Mouse (Mus musculus) brain, adult 2 months (tissue): ENCODE measurements around the gene Lgr6.
A peak's percentile ranks its signal among the peaks of the same experiment; 100 is the strongest.

Experiments used
- DNase-seq: peaks from one replicate; pipeline ENCODE4 v3.0.0; 2011; ENCODE audit warnings: low read depth, low spot score

Lgr6 gene

GRCm38 (mm10) chr1:135016907-135017655 is 88.0 kb downstream of the Lgr6 start:
- DNase-seq, result no peak

GRCm38 (mm10) chr1:135014921-135015445 is 90.1 kb downstream of the Lgr6 start:
- DNase-seq, result no peak

- no peak for DNase-seq
Observed at GRCm38 (mm10) chr1:135012472-135012871, 92.6 kb downstream of the Lgr6 start.

- peak; percentile 82 for DNase-seq
Observed at GRCm38 (mm10) chr1:135011912-135012311, 93.2 kb downstream of the Lgr6 start.

- DNase-seq, result no peak
Observed at GRCm38 (mm10) chr1:135009833-135010232, 95.2 kb downstream of the Lgr6 start.

GRCm38 (mm10) chr1:135005696-135006095 is 99.4 kb downstream of the Lgr6 start:
- DNase-seq, result peak; percentile 52

- peak; percentile 31 for DNase-seq
Observed at GRCm38 (mm10) chr1:135003346-135003745, 101.7 kb downstream of the Lgr6 start.

- no peak for DNase-seq
Observed at GRCm38 (mm10) chr1:135000527-135000926, 104.5 kb downstream of the Lgr6 start.

GRCm38 (mm10) chr1:134998231-134998630 is 106.8 kb downstream of the Lgr6 start:
- no peak for DNase-seq

GRCm38 (mm10) chr1:134997568-134997967 is 107.5 kb downstream of the Lgr6 start:
- no peak for DNase-seq

- no peak for DNase-seq
Observed at GRCm38 (mm10) chr1:134996471-134996870, 108.6 kb downstream of the Lgr6 start.

GRCm38 (mm10) chr1:134995954-134996353 is 109.1 kb downstream of the Lgr6 start:
- DNase-seq, result no peak

- DNase-seq, result no peak
Observed at GRCm38 (mm10) chr1:134995437-134995836, 109.6 kb downstream of the Lgr6 start.

- no peak for DNase-seq
Observed at GRCm38 (mm10) chr1:134994739-134995138, 110.3 kb downstream of the Lgr6 start.

GRCm38 (mm10) chr1:134992046-134992645 is 112.9 kb downstream of the Lgr6 start:
- DNase-seq, result no peak

- DNase-seq, result peak; percentile 95
Observed at GRCm38 (mm10) chr1:134989372-134989771, 115.7 kb downstream of the Lgr6 start.

- DNase-seq, result no peak
Observed at GRCm38 (mm10) chr1:134987962-134988341, 117.1 kb downstream of the Lgr6 start.

GRCm38 (mm10) chr1:134987173-134987961 is 117.7 kb downstream of the Lgr6 start:
- peak; percentile 78 for DNase-seq

GRCm38 (mm10) chr1:134972920-134973319 is 132.2 kb downstream of the Lgr6 start:
- peak; percentile 72 for DNase-seq

GRCm38 (mm10) chr1:134965430-134965829 is 139.6 kb downstream of the Lgr6 start:
- no peak for DNase-seq

- DNase-seq, result peak; percentile 45
Observed at GRCm38 (mm10) chr1:134962821-134963220, 142.3 kb downstream of the Lgr6 start.
